Mouse (Mus musculus): ENCODE measurements around the gene Adgrd1.

- TF ChIP-seq CTCF (IDR thresholded peaks at IDR 0.05; ENCODE audit: low read depth, low read length) (no peak), TAL1 (conservative IDR thresholded peaks at IDR 0.05; ENCODE audit: low read depth, low read length) (no peak), POLR2AphosphoS5 (IDR thresholded peaks at IDR 0.05; ENCODE audit: insufficient replicate concordance, low read depth, low read length) (no peak), GATA1 (IDR thresholded peaks at IDR 0.05; ENCODE audit: borderline replicate concordance, low read length) (no peak), GATA2 (IDR thresholded peaks at IDR 0.05; ENCODE audit: borderline replicate concordance, low read depth, low read length) (no peak)
Observed at GRCm38 (mm10) chr5:129093158-129093557, 3.4 kb upstream of the Adgrd1 start.

All from G1E (cell line).